Mouse (Mus musculus): ENCODE measurements around the gene Col4a3.

GRCm38 (mm10) chr1:82686328-82686727, 99.6 kb downstream of the Col4a3 start:
- TF ChIP-seq CTCF (IDR thresholded peaks at IDR 0.05; ENCODE audit: extremely low read depth, insufficient read length, insufficient replicate concordance, low read depth, low read length), result no peak
- TF ChIP-seq POLR2A (IDR thresholded peaks at IDR 0.05; ENCODE audit: low read depth, low read length), result no peak
